Mouse (Mus musculus): ENCODE data around the gene Chst10. TPM values are rescaled to one million over a fixed set of nuclear protein-coding genes. Genes with fewer than 3 reads are reported as not detected.

The Chst10 gene
- total and polyA plus RNA-seq, 3 experiments = 5.1 to 9.5 (median 7.3) TPM

- no peak overlapping the region for H3K27ac ChIP-seq (ENCODE audit: insufficient read depth, low read depth)
- no peak overlapping the region for H3K4me3 ChIP-seq (replicated peaks in 1 of 3; ENCODE audit: low read depth in 2 of 3, low read length in 2 of 3, poor library complexity in 1 of 3)
- no peaks in the 10 kb centered on the region for H3K79me2 ChIP-seq (replicated peaks; ENCODE audit: control insufficient read depth, extremely low read depth, insufficient read depth, poor library complexity, severe bottlenecking)
- dilution Hi-C loops (cut with MboI; ENCODE audit: extremely low pct_ligation_motif_present, extremely low pct_unique_long_range_greater_than_20kb, low sequenced_read_pairs) (no loop called here), in situ Hi-C loops (cut with MboI; ENCODE audit: low pct_ligation_motif_present, low pct_unique_long_range_greater_than_20kb, low sequenced_read_pairs) (no loop called here)
- peaks cover 5 to 13% of the 10 kb centered on the region in 2 experiments; a peak in 3 of 4 replicates for H3K4me1 ChIP-seq (ENCODE audit: control insufficient read depth in 1 of 2, insufficient read depth in 2 of 2)
- no peak for DNase-seq (ENCODE audit: extremely low read depth)
- H3K4me2 ChIP-seq (ENCODE audit: insufficient read depth, low read depth, poor library complexity, severe bottlenecking) = no peak overlapping the region
- no peaks in the 10 kb centered on the region for H3K9me3 ChIP-seq (replicated peaks; ENCODE audit: low read length)
- H3K36me3 ChIP-seq (replicated peaks in 1 of 2; ENCODE audit: control insufficient read depth in 1 of 2, insufficient read depth in 1 of 2, low read length in 1 of 2) = peaks cover 0 to 29% of the 10 kb centered on the region in 2 experiments
- TF ChIP-seq TCF12 (IDR thresholded peaks at IDR 0.05; ENCODE audit: low read depth, low read length) (no peak), ZKSCAN1 (IDR thresholded peaks at IDR 0.05; ENCODE audit: borderline replicate concordance, low read depth, low read length) (no peak), CHD2 (IDR thresholded peaks at IDR 0.05; ENCODE audit: low read length) (no peak), BHLHE40 (IDR thresholded peaks at IDR 0.05; ENCODE audit: low read depth, low read length) (no peak), USF2 (conservative IDR thresholded peaks at IDR 0.05; ENCODE audit: low read depth, low read length) (no peak)
- H3K9ac ChIP-seq (ENCODE audit: insufficient read depth, low read depth) = no peak overlapping the region
- no peaks in the 10 kb centered on the region for H3K27me3 ChIP-seq (replicated peaks)
Observed at GRCm38 (mm10) chr1:38882746-38883145, 15.2 kb downstream of the Chst10 start.

- Histone ChIP-seq H3K9me3 (replicated peaks; ENCODE audit: low read length) (no peaks in the 10 kb centered on the region), H3K79me2 (replicated peaks; ENCODE audit: control insufficient read depth, extremely low read depth, insufficient read depth, poor library complexity, severe bottlenecking) (no peaks in the 10 kb centered on the region), H3K27ac (ENCODE audit: insufficient read depth, low read depth) (no peak overlapping the region), H3K4me2 (ENCODE audit: insufficient read depth, low read depth, poor library complexity, severe bottlenecking) (no peak overlapping the region), H3K27me3 (replicated peaks) (no peaks in the 10 kb centered on the region), H3K4me1 (ENCODE audit: control insufficient read depth in 1 of 2, insufficient read depth in 2 of 2) (peaks cover 5 to 6% of the 10 kb centered on the region in 2 experiments; a peak in 3 of 4 replicates), H3K4me3 (replicated peaks in 1 of 3; ENCODE audit: low read depth in 2 of 3, low read length in 2 of 3, poor library complexity in 1 of 3) (no peak overlapping the region), H3K36me3 (replicated peaks in 1 of 2; ENCODE audit: control insufficient read depth in 1 of 2, insufficient read depth in 1 of 2, low read length in 1 of 2) (peaks cover 0 to 38% of the 10 kb centered on the region in 2 experiments), H3K9ac (ENCODE audit: insufficient read depth, low read depth) (no peak overlapping the region)
- TF ChIP-seq RAD21 (IDR thresholded peaks at IDR 0.05; ENCODE audit: low read depth, low read length) (no peak), ZMIZ1 (IDR thresholded peaks at IDR 0.05; ENCODE audit: low read depth, low read length) (no peak), ZKSCAN1 (IDR thresholded peaks at IDR 0.05; ENCODE audit: borderline replicate concordance, low read depth, low read length) (no peak), JUN (IDR thresholded peaks at IDR 0.05; ENCODE audit: insufficient read depth, low read depth, low read length) (no peak), RCOR1 (conservative IDR thresholded peaks at IDR 0.05; ENCODE audit: low read depth, low read length) (no peak), GABPA (IDR thresholded peaks at IDR 0.05; ENCODE audit: insufficient replicate concordance, low read depth, low read length) (no peak), POLR2A (IDR thresholded peaks at IDR 0.05; ENCODE audit: low read depth, low read length) (no peak), MEF2A (IDR thresholded peaks at IDR 0.05; ENCODE audit: borderline replicate concordance, low read depth, low read length) (no peak), HCFC1 (IDR thresholded peaks at IDR 0.05; ENCODE audit: low read depth, low read length) (no peak)
- dilution Hi-C loops (cut with MboI; ENCODE audit: extremely low pct_ligation_motif_present, extremely low pct_unique_long_range_greater_than_20kb, low sequenced_read_pairs) = no loop called here
- in situ Hi-C loops (cut with MboI; ENCODE audit: low pct_ligation_motif_present, low pct_unique_long_range_greater_than_20kb, low sequenced_read_pairs) = no loop called here
- DNase-seq (ENCODE audit: extremely low read depth) = no peak
Observed at GRCm38 (mm10) chr1:38881366-38881765, 16.6 kb downstream of the Chst10 start.

Measured in CH12.LX (cell line).